Mouse (Mus musculus) neural tube, embryonic 15.5 days (tissue): ENCODE results near the gene Kazn. TPM values are rescaled to one million over a fixed set of nuclear protein-coding genes. Genes with fewer than 3 reads are reported as not detected.
A peak's percentile ranks its signal among the peaks of the same experiment; 100 is the strongest.

Experiments
- ATAC-seq: fragments of 200-750 bp; cut with Nextera tagmentation; 2 replicates; pipeline ENCODE4 v1.8.0; 2017; ENCODE audit warnings: mild to moderate bottlenecking, moderate TSS enrichment, moderate library complexity; ENCODE audit not compliant: low FRiP score
- H3K27ac ChIP-seq: fragments of 300-500 bp; sonication (generic); replicated peaks from 2 replicates; pipeline ENCODE4 v1.5.1; 2015; ENCODE audit warnings: mild to moderate bottlenecking, inconsistent platforms
- H3K27me3 ChIP-seq: fragments of 300-500 bp; sonication (generic); replicated peaks from 2 replicates; pipeline ENCODE4 v1.6.1; 2015; ENCODE audit warnings: inconsistent platforms
- H3K36me3 ChIP-seq: fragments of 300-500 bp; sonication (generic); 2 replicates; pipeline ENCODE4 v1.6.1; 2015; ENCODE audit warnings: inconsistent platforms
- H3K4me1 ChIP-seq: fragments of 300-500 bp; sonication (generic); 2 replicates; pipeline ENCODE4 v1.6.1; 2015; ENCODE audit warnings: inconsistent platforms
- H3K4me2 ChIP-seq: fragments of 300-500 bp; sonication (generic); 2 replicates; pipeline ENCODE4 v1.6.1; 2015; ENCODE audit warnings: inconsistent platforms, mild to moderate bottlenecking, moderate library complexity
- H3K4me3 ChIP-seq: fragments of 300-500 bp; sonication (generic); replicated peaks from 2 replicates; pipeline ENCODE4 v1.5.1; 2015; ENCODE audit warnings: mild to moderate bottlenecking, inconsistent platforms
- H3K9ac ChIP-seq: fragments of 300-500 bp; sonication (generic); replicated peaks from 2 replicates; pipeline ENCODE4 v1.6.1; 2015; ENCODE audit warnings: mild to moderate bottlenecking, inconsistent platforms
- H3K9me3 ChIP-seq: fragments of 300-500 bp; sonication (generic); replicated peaks from 2 replicates; pipeline ENCODE4 v1.6.1; 2016; ENCODE audit warnings: inconsistent platforms
- WGBS: fragments of 180-500 bp; shearing (Covaris S2); methylation state at CpG from one replicate; pipeline ENCODE4 v1.1.7; 2015; ENCODE audit warnings: mixed read lengths; 5-methylcytosine and 5-hydroxymethylcytosine counted together
- polyA plus RNA-seq: library from polyadenylated mRNA; unstranded; fragments of >200 nt; fragmentation: Nextera tagmentation; extraction: Ambion mirVana; gene quantifications from 2 replicates; pipeline ENCODE4 v1.2.1, GENCODE M21; 2015

Kazn gene
- polyA plus RNA-seq, 1 experiment from 2014 or later = 25.5 TPM

DNA sequence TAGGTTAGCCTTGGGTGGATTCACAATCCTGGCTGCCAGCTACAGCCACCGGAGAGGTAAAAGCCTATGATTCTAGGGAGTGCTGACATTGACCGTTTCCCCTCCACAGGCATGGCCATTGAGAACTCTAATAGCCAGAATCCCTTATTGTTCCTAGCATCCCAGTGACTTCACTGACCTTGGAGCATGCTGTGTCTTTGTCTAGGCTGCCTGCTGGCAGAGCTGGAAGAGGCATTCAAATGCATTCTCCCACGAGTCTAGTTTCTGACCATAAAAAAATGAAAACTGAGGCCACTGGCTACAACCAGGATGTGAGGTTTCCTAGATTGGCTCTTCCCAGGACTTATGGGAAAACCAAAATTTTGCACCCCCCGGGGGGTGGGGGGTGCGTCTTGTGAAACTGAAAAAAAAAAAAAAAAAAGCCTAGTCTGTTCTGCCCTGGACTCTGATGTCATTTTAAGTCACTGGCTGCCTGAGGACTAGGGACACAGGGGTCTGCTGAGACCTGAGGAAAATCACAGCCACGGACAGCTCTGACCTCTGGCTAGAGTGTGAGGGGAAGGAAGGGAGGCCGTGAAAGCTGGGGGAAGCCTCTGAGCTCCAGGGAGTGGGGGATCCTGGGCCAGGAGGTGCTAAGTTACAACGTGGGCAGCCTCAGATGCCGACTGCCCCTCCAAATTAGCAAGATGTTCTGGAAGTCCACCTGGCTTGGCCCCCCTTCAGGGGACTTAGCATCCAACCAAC, 100.7 kb downstream of the Kazn start:
- no peaks in the 10 kb centered on the region for H3K9me3 ChIP-seq
- H3K36me3 ChIP-seq = peaks cover 16% of the 10 kb centered on the region; the same call in 1 of the 2 replicates
- H3K27ac ChIP-seq = no peak overlapping the region
- H3K9ac ChIP-seq = no peak overlapping the region
- no peak for ATAC-seq
- no peaks in the 10 kb centered on the region for H3K27me3 ChIP-seq
- H3K4me2 ChIP-seq = no peak overlapping the region
- peaks cover 8% of the 10 kb centered on the region; the same call in 1 of the 2 replicates for H3K4me1 ChIP-seq
- WGBS = 12% methylated on average over 9 of the region's 9 CpGs
- H3K4me3 ChIP-seq = no peak overlapping the region

DNA sequence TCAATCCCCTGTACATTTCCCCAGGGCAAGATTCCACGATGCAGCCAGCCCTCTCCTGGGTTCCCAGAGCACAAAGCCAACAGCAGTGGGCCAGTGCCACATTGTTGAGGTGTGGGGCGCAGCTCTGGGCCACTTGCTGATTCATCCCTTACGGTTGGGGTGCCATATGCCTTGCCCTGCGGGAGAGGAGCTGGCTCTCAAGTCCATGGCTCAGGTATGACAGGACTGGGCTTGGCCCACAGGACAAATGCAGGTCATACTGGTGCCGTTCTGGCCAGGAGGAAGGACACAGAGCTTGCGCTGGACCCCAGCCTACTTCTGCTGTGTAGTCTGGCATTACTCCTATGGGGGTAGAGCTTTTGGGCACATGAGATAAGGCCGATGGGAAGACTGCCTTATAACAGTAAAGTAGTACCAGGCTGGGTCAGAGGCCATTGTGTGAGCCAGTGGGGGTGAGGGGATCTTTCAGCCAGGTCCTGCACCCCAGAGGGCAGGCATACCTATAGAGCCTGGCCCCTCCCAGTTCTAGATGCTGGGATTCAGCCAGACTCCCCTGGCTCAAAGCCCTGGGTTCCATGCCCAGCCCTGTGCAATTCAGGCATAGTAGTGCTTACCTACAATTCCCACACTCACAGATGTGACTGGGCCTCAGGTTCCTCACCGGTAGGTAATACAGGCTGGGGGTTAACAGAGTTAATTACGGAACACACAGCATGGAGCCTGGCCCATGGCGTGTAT, 102.3 kb downstream of the Kazn start:
- 78% methylated on average over 10 of the region's 10 CpGs for WGBS
- H3K4me2 ChIP-seq = no peak overlapping the region
- no peak overlapping the region for H3K27ac ChIP-seq
- H3K4me3 ChIP-seq = no peak overlapping the region
- no peak for ATAC-seq
- H3K4me1 ChIP-seq = peaks cover 8% of the 10 kb centered on the region; the same call in 1 of the 2 replicates
- peaks cover 9% of the 10 kb centered on the region; the same call in 1 of the 2 replicates for H3K36me3 ChIP-seq
- H3K9me3 ChIP-seq = no peaks in the 10 kb centered on the region
- no peak overlapping the region for H3K9ac ChIP-seq
- no peaks in the 10 kb centered on the region for H3K27me3 ChIP-seq

DNA sequence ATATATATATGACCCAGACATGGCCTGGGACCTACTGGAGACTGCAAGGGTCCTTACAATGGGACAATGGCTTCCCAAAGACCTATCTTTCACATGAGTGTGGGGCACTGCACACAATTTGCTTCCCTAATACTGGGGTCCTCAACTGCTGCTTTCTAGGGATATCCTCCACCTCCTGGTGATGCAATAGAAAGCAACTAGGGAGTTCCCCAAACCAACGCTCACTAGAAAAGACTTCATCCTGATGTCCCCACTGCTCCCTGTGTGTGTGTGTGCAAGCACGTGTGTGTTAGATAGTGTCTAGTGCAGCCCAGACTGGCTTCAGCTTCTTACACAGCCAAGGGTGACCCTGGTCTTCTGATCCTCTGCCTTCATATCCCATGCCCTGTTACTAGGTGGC, 103.7 kb downstream of the Kazn start:
- H3K4me1 ChIP-seq = peaks cover 8% of the 10 kb centered on the region; the same call in 1 of the 2 replicates
- H3K27me3 ChIP-seq = no peaks in the 10 kb centered on the region
- no peaks in the 10 kb centered on the region for H3K36me3 ChIP-seq
- H3K9ac ChIP-seq = no peak overlapping the region
- no peak for ATAC-seq
- no peak overlapping the region for H3K27ac ChIP-seq
- H3K4me3 ChIP-seq = no peak overlapping the region
- no peaks in the 10 kb centered on the region for H3K9me3 ChIP-seq
- H3K4me2 ChIP-seq = no peak overlapping the region
- WGBS = 96% methylated on average over 2 of the region's 2 CpGs

DNA sequence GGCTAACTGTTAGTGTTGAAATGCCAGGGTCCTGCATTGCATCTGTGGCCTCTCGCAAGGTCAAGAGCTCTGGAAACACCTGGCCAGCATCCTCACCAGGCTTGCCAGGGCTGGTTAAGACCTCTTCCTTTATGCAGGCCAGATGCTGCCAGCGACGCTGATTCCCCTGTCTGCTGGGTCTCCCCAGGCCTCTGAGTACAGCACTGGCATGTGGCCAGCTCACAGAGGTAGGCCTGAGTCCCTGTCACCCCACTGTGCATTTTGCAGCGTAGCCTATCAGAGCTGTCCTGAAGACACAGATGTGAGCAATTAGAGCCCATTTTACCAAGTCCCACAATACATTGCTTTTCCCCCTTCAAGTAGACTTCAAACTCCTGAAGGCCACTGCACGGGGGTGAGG, 109.0 kb downstream of the Kazn start:
- H3K9me3 ChIP-seq = no peaks in the 10 kb centered on the region
- no peak overlapping the region for H3K9ac ChIP-seq
- WGBS = 58% methylated on average over 5 of the region's 5 CpGs
- H3K36me3 ChIP-seq = no peaks in the 10 kb centered on the region
- H3K4me3 ChIP-seq = no peak overlapping the region
- H3K4me2 ChIP-seq = no peak overlapping the region
- ATAC-seq = no peak
- H3K4me1 ChIP-seq = peaks cover 3% of the 10 kb centered on the region; the same call in 1 of the 2 replicates
- no peak overlapping the region for H3K27ac ChIP-seq
- H3K27me3 ChIP-seq = no peaks in the 10 kb centered on the region

DNA sequence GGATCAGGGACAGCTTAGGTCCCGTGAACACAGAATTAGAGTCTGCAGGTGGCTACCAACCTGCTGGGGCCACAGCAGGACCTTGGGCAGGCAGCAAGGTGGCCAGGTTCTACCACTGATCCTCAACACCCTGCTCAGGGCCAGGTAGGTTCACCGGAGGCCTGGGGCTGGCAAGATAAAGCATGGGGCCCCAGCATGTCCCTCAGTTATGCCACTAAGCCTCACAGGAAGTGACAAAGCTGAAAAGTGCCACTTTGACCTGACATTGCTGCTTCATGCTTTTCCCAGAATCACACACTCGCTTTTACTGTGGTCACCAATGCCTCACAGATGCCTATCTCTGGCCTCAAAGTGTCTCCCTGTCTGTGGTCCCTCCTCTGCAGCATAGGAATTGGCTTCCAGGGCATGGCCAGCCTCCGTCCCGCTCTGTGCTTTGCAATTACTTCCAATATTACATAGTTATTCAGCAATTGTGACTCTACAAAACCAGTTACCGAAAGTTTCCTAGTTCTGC, 111.9 kb downstream of the Kazn start:
- H3K27ac ChIP-seq = no peak overlapping the region
- no peaks in the 10 kb centered on the region for H3K9me3 ChIP-seq
- no peak overlapping the region for H3K4me3 ChIP-seq
- H3K4me2 ChIP-seq = no peak overlapping the region
- H3K9ac ChIP-seq = no peak overlapping the region
- peaks cover 3% of the 10 kb centered on the region; the same call in 1 of the 2 replicates for H3K4me1 ChIP-seq
- H3K36me3 ChIP-seq = no peaks in the 10 kb centered on the region
- no peaks in the 10 kb centered on the region for H3K27me3 ChIP-seq
- ATAC-seq = no peak
- WGBS = 92% methylated on average over 6 of the region's 6 CpGs

DNA sequence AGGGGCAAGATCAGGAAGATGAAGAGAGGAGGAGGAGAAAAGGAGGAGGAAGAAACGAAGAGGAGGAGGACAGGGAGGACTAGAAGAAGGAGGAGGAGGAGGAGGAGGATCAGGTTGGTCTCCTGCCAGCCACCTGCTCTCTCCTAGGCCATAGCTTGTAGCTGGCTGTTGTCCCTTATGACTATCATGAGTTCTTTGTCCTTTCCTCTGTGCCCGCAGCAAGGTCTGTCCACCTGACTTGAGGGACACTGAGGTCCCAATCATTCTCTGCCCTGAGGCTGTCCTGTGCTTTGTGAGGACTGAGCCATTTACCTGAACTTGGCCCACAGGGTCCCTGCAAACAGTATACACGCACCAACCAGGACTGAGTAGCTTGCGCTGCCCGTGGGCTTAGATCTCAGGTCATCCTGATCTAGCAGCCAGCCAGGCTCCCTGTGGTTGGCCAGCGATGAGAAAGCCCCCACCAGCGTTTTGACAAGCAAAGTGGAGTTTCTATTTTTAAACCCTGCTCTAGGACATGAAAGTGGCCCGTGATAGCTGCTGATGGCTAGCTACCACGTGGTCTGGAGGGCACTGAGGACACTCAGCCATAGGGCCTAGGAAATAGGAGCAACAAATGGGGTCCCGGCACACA, 112.4 kb downstream of the Kazn start:
- H3K27me3 ChIP-seq = no peaks in the 10 kb centered on the region
- no peaks in the 10 kb centered on the region for H3K9me3 ChIP-seq
- no peak overlapping the region for H3K27ac ChIP-seq
- H3K9ac ChIP-seq = no peak overlapping the region
- ATAC-seq = no peak
- no peak overlapping the region for H3K4me3 ChIP-seq
- peaks cover 3% of the 10 kb centered on the region; the same call in 1 of the 2 replicates for H3K4me1 ChIP-seq
- H3K4me2 ChIP-seq = no peak overlapping the region
- H3K36me3 ChIP-seq = no peaks in the 10 kb centered on the region
- WGBS = 82% methylated on average over 10 of the region's 10 CpGs

DNA sequence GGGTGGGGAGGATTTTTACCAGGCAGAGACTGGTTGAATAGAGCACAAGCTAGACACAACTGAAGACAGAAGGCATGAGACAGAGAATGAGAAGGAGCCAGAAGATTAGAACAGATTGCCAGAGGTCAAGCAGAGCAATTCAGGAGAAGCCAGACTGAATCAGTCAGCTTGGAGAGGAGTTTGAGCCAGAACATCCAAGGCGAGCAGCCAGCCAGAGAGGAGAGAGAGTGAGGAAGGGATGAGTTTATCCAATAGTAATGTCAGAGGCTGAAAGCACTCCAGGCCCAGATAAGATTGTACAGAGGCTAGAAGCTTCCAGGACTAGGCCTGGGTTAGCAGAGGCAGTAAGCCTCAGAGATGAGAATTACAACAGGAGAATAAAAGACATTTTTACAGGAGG, 118.0 kb downstream of the Kazn start:
- no peak overlapping the region for H3K4me3 ChIP-seq
- no peak overlapping the region for H3K27ac ChIP-seq
- peaks cover 10% of the 10 kb centered on the region for H3K4me1 ChIP-seq
- no peak overlapping the region for H3K4me2 ChIP-seq
- H3K9ac ChIP-seq = no peak overlapping the region
- H3K27me3 ChIP-seq = no peaks in the 10 kb centered on the region
- no peaks in the 10 kb centered on the region for H3K9me3 ChIP-seq
- no peak for ATAC-seq
- H3K36me3 ChIP-seq = no peaks in the 10 kb centered on the region
- 56% methylated on average over 1 of the region's 1 CpGs for WGBS

DNA sequence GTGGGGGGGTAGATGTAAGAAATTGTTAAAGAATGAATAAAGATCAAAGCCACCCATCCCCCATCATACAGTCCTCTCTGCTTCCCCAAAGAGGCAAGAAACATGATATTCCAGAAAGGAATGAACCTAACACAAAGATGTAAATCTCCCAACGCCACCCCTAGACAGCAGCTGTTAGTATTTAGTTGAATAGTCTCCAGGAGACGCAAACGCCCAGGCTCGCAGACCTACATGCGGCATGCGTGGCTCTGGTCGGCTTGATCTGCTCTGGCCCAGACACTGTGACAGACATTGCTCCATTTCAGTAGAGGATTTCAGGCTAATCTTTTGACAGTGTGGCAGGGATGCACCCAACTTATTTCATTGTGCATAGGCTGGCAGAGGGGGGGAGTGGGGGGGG, 120.7 kb downstream of the Kazn start:
- no peaks in the 10 kb centered on the region for H3K27me3 ChIP-seq
- ATAC-seq = no peak
- peaks cover 13% of the 10 kb centered on the region for H3K4me1 ChIP-seq
- no peak overlapping the region for H3K4me3 ChIP-seq
- no peaks in the 10 kb centered on the region for H3K36me3 ChIP-seq
- no peak overlapping the region for H3K27ac ChIP-seq
- 36% methylated on average over 7 of the region's 7 CpGs for WGBS
- no peak overlapping the region for H3K9ac ChIP-seq
- H3K4me2 ChIP-seq = no peak overlapping the region
- H3K9me3 ChIP-seq = no peaks in the 10 kb centered on the region

DNA sequence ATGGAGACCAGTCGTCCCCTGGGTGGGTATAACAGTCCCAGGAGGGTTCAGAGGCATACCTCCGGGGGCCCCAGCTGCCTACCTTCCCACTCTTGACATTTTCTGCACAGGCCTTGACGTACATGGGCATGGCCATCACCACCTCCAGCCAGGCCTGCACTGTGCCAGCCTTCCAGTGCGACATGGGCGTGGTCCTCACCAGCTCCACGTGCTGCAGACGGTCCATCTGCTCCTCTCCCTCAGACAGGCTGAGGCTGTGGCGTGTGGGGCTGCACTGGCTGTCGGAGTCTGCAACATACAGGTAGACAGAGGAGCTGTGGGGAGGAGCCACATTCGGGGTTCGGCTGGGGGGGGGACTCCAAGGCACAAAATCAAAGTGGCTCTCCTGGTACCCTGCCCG, 121.2 kb downstream of the Kazn start:
- H3K27me3 ChIP-seq = no peaks in the 10 kb centered on the region
- no peaks in the 10 kb centered on the region for H3K9me3 ChIP-seq
- H3K4me2 ChIP-seq = no peak overlapping the region
- no peak overlapping the region for H3K9ac ChIP-seq
- H3K4me3 ChIP-seq = no peak overlapping the region
- H3K36me3 ChIP-seq = no peaks in the 10 kb centered on the region
- ATAC-seq = no peak
- no peak overlapping the region for H3K27ac ChIP-seq
- H3K4me1 ChIP-seq = peaks cover 13% of the 10 kb centered on the region
- 84% methylated on average over 12 of the region's 12 CpGs for WGBS

DNA sequence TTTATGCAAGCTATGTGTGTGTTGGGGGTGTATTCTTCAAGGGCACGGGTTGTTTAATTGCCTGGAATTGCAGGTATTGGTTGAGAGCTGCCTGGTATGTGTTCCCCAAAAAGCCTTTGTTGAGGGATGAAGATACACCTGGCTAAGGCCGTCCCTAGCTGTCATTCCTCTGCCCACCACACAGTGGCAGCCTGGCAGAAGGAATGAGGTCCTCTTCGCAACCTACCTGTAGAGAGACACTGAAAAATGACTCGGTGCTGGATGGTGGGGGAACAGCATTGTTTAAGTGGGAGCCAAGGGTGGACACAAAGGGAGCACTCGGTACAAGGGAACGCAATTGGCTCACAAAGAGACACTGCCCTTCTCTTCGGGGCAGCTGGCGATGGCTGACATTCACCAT, 125.9 kb downstream of the Kazn start:
- Histone ChIP-seq H3K36me3 (no peaks in the 10 kb centered on the region), H3K27ac (no peak overlapping the region), H3K4me3 (no peak overlapping the region), H3K9me3 (no peaks in the 10 kb centered on the region), H3K4me2 (no peak overlapping the region), H3K9ac (no peak overlapping the region), H3K27me3 (no peaks in the 10 kb centered on the region), H3K4me1 (peaks cover 7% of the 10 kb centered on the region)
- WGBS = 31% methylated on average over 8 of the region's 8 CpGs
- ATAC-seq = peak; percentile 53

DNA sequence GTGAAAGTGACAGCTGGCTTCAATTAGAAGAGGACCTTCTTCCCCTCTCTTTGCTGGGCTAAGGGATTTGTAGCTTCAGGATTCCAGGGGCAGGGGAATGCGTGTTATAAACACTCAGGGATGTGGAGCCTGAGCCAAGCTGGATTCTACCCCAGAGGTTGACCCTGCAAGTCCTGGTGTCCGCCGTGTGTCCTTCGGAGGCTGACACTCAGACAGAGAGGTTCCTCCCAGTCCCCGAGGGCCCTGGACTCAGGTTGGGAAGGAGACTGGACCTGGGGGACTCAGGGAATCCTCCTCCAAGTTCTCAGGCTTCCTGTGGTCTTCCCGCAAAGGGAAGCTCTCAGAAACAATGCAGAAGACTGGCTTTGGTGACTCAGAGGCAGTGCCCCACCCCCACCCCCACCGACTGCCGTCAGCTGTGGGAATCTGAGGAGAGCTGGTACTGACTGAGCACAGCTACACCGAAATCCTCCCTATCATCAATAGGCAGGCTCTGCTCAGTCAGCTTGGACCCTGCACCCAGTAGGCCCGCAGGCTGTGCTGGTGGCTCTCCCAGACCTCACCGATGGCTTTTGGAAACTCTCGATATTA, 136.0 kb downstream of the Kazn start:
- no peak overlapping the region for H3K27ac ChIP-seq
- 59% methylated on average over 12 of the region's 12 CpGs for WGBS
- no peak overlapping the region for H3K9ac ChIP-seq

More for the DNA sequence above, 136.0 kb downstream of the Kazn start:
- H3K4me1 ChIP-seq = peaks cover 1% of the 10 kb centered on the region
- no peak for ATAC-seq
- no peaks in the 10 kb centered on the region for H3K9me3 ChIP-seq
- peaks cover 9% of the 10 kb centered on the region; the same call in 1 of the 2 replicates for H3K36me3 ChIP-seq
- H3K27me3 ChIP-seq = no peaks in the 10 kb centered on the region
- H3K4me3 ChIP-seq = no peak overlapping the region
- H3K4me2 ChIP-seq = no peak overlapping the region
